9 mouse cellular contexts compared by ENCODE assay signal in the genomic region with DNA sequence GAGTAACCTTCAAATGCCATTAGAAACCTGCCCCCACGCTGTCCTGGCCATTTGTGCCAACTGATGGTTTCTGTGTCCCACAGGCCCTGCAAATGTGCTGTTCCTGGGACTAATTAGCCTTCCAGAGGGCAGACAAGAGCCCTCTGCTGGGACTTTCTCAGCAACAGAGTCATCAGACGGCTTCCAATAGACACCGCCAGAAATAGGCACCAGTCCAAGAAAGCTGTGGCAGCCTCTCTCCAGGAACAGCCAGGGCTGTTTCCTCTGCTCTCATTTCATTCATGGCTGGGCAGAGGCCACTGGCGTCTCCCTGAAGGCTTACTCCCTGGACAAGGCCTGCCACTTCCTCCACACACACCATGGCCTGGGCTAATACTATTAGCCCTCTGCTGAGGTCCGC.
DNase-seq lines count a peak whose midpoint lies in the region; ATAC-seq and TF ChIP-seq lines count a peak whose summit lies in the region.
"Had no signal": no experiment of that assay in that cellular context is flagged by ENCODE, and none has a peak within 500 bp of the region (broad histone marks: within the 10 kb centered on the region; RNA-seq: fewer than 3 reads in every experiment).

No protein-coding gene starts in this region.

- no peak overlapping the region for H3K4me3 ChIP-seq in embryonic facial prominence, embryonic 14.5 days (ENCODE audit: low read depth, low read length)
- H3K4me3 ChIP-seq in embryonic facial prominence, embryonic 10.5 days = no peak overlapping the region
- peak overlapping the region; percentile 8 for H3K4me3 ChIP-seq in megakaryocyte, embryonic 14.5 days (replicated peaks)
- no peak overlapping the region for H3K4me3 ChIP-seq in gastrocnemius, adult 2 months
- H3K4me3 ChIP-seq: left cerebral cortex, adult 2 months had no signal

- peak; percentile 79 for DNase-seq in embryonic facial prominence, embryonic 14.5 days (ENCODE audit: low spot score)
- no peak for DNase-seq in embryonic facial prominence, embryonic 10.5 days (ENCODE audit: low spot score)
- peak; percentile 72 for DNase-seq in gastrocnemius, adult 2 months
- DNase-seq in layer of hippocampus, adult 18-20 months (ENCODE audit: low spot score in 2 of 2) = peak; percentile 38 to 75

- H3K9ac ChIP-seq in embryonic facial prominence, embryonic 14.5 days (ENCODE audit: low read depth, low read length) = no peak overlapping the region

- no peaks in the 10 kb centered on the region for H3K27me3 ChIP-seq in embryonic facial prominence, embryonic 14.5 days (replicated peaks; ENCODE audit: control insufficient read depth, insufficient read depth, low read length)
- no peaks in the 10 kb centered on the region for H3K27me3 ChIP-seq in embryonic facial prominence, embryonic 10.5 days (replicated peaks; ENCODE audit: low read depth, poor library complexity, severe bottlenecking)
- H3K27me3 ChIP-seq in megakaryocyte, embryonic 14.5 days (replicated peaks) = peaks cover 5% of the 10 kb centered on the region

- H3K9me3 ChIP-seq in embryonic facial prominence, embryonic 14.5 days (ENCODE audit: control insufficient read depth, low read length) = no peaks in the 10 kb centered on the region
- no peaks in the 10 kb centered on the region for H3K9me3 ChIP-seq in embryonic facial prominence, embryonic 10.5 days
- H3K9me3 ChIP-seq in megakaryocyte, embryonic 14.5 days = peaks cover 8% of the 10 kb centered on the region

- TF ChIP-seq CTCF in gastrocnemius, adult 2 months (IDR thresholded peaks at IDR 0.05) = no peak; the same call in 1 of the 2 replicates

- intact Hi-C loops in gastrocnemius, adult 2 months (cut with DNase I) = no loop called here

- H3K4me1 ChIP-seq in embryonic facial prominence, embryonic 14.5 days (ENCODE audit: control insufficient read depth, insufficient read depth, low read length) = no peaks in the 10 kb centered on the region
- H3K4me1 ChIP-seq in embryonic facial prominence, embryonic 10.5 days = no peaks in the 10 kb centered on the region
- peaks cover 50% of the 10 kb centered on the region for H3K4me1 ChIP-seq in megakaryocyte, embryonic 14.5 days

- no peak overlapping the region for H3K4me2 ChIP-seq in embryonic facial prominence, embryonic 14.5 days (ENCODE audit: low read depth, low read length)

- WGBS in embryonic facial prominence, embryonic 14.5 days = 57% methylated on average over 5 of the region's 5 CpGs
- 82% methylated on average over 5 of the region's 5 CpGs for WGBS in embryonic facial prominence, embryonic 10.5 days

- ATAC-seq in embryonic facial prominence, embryonic 14.5 days (ENCODE audit: low read depth) = peak; percentile 44; the same call in 1 of the 2 replicates
- no peak for ATAC-seq in megakaryocyte, adult 5-6 weeks (ENCODE audit: poor library complexity, severe bottlenecking)
- no peak for ATAC-seq in megakaryocyte-erythroid progenitor cell, adult 5-6 weeks (replicated peaks; ENCODE audit: low FRiP score, low TSS enrichment, poor library complexity, severe bottlenecking)
- no peak for ATAC-seq in erythroid progenitor cell, adult 5-6 weeks (replicated peaks; ENCODE audit: low FRiP score, poor library complexity, severe bottlenecking)

- H3K27ac ChIP-seq in embryonic facial prominence, embryonic 14.5 days (replicated peaks; ENCODE audit: low read depth, low read length) = no peak overlapping the region
- H3K27ac ChIP-seq in embryonic facial prominence, embryonic 10.5 days (replicated peaks) = no peak overlapping the region
- H3K27ac ChIP-seq in gastrocnemius, adult 2 months = no peak overlapping the region
- H3K27ac ChIP-seq: left cerebral cortex, adult 2 months had no signal

- H3K36me3 ChIP-seq in embryonic facial prominence, embryonic 14.5 days (ENCODE audit: control insufficient read depth, insufficient read depth, low read length) = no peaks in the 10 kb centered on the region
- no peaks in the 10 kb centered on the region for H3K36me3 ChIP-seq in embryonic facial prominence, embryonic 10.5 days (replicated peaks)
- peaks cover 2% of the 10 kb centered on the region for H3K36me3 ChIP-seq in megakaryocyte, embryonic 14.5 days (replicated peaks; ENCODE audit: low read length)
